Mouse (Mus musculus) kidney, adult 2 months (tissue): ENCODE results near the gene Slain2. TPM values are rescaled to one million over a fixed set of nuclear protein-coding genes. Genes with fewer than 3 reads are reported as not detected.
"Not testable (repeated sequence)": the region's sequence is repeated elsewhere in the genome, so short reads cannot be mapped to it uniquely, and the experiment has no call there.

ENCODE experiments used
- DNase-seq: peaks from one replicate; pipeline ENCODE4 v3.0.0; 2021
- H3K27ac ChIP-seq: fragments of 200-500 bp; 2 replicates; pipeline ENCODE4 v1.5.1; 2012; ENCODE audit warnings: low read depth, low read length, control low read depth, inconsistent platforms; ENCODE audit not compliant: insufficient read depth
- H3K27me3 ChIP-seq: fragments of 200-500 bp; replicated peaks from 2 replicates; pipeline ENCODE4 v1.6.1; 2012; ENCODE audit warnings: mild to moderate bottlenecking, moderate library complexity, low read length, inconsistent platforms; ENCODE audit not compliant: control insufficient read depth, insufficient read depth
- H3K36me3 ChIP-seq: fragments of 200-500 bp; 2 replicates; pipeline ENCODE4 v1.6.1; 2012; ENCODE audit warnings: mild to moderate bottlenecking, moderate library complexity, low read length, inconsistent platforms; ENCODE audit not compliant: control insufficient read depth, insufficient read depth
- H3K4me1 ChIP-seq: fragments of 200-500 bp; 2 replicates; pipeline ENCODE4 v1.6.1; 2011; ENCODE audit warnings: low read length; ENCODE audit not compliant: control insufficient read depth, insufficient read depth
- H3K4me3 ChIP-seq: fragments of 200-500 bp; 2 replicates; pipeline ENCODE4 v1.5.1; 2011; ENCODE audit warnings: mild to moderate bottlenecking, low read depth, low read length, control low read depth; ENCODE audit not compliant: insufficient read depth
- CTCF ChIP-seq: fragments of 200-500 bp; conservative IDR thresholded peaks from 2 replicates; pipeline ENCODE4 v1.5.1; 2011; ENCODE audit warnings: low read depth, mild to moderate bottlenecking, control low read depth, low read length, moderate library complexity, mixed read lengths; ENCODE audit not compliant: insufficient read depth, insufficient read length
- POLR2A ChIP-seq: fragments of 200-500 bp; IDR thresholded peaks from one replicate; pipeline ENCODE4 v1.6.1; 2011; ENCODE audit warnings: low read depth, low read length, control low read depth
- WGBS: fragments of 180-500 bp; shearing (Covaris S2); methylation state at CpG from one replicate; pipeline ENCODE4 v1.1.7; 2018; 5-methylcytosine and 5-hydroxymethylcytosine counted together
- polyA plus RNA-seq: library from polyadenylated mRNA; depleted of rRNA; stranded (reverse); fragments of >200 nt; gene quantifications from 2 replicates; pipeline ENCODE4 v1.2.3, GENCODE M21; 2012

Gene Slain2
- polyA plus RNA-seq, 1 experiment = 24.3 TPM

DNA sequence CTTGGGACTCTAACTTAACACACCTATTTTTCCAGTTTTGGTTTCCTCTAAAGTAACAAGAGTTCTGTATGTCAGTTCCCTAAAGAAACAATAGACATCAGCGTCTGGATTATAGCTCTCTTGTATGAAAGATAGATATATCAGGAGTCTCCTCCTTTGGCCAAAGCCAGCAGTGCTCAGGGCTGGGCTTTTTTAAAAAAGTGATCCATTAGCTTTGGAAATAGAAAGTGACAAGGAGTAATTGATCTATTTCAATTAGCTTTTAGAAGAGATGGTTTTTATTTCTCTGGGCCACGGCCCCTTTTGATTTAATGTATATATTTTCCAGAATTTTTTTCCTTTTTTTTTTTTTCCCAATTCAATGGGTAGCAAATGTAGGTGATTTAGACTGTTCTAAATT lies 80.8 kb downstream of the Slain2 start:
- Histone ChIP-seq H3K36me3 (no peaks in the 10 kb centered on the region), H3K4me3 (no peak overlapping the region), H3K4me1 (no peaks in the 10 kb centered on the region), H3K27me3 (0 out of 2 replicates have a peak, but pooled peaks cover 2% of the 10 kb centered on the region), H3K27ac (no peak overlapping the region)
- DNase-seq = no peak
- TF ChIP-seq CTCF (no peak), POLR2A (no peak)
- 60% methylated on average over 2 of the region's 2 CpGs for WGBS

DNA sequence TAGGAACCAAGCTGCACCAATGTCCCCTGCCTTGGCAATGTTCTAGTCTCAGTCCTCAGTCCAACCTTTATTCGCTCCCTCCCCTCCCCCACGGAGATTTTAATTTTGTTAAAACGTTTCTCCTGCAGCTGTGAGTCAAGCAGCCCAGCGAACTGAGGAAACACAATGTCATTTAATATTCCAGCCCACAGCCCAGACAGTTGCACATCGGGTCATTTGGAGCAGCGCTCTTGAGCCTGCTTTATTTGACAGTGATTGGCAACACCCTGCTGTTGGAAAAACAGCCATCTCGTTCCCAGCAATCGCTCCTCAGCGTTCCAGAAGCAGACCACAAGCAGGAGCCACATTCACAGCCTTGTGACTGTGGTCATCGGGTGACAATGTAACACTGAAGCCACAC lies 81.3 kb downstream of the Slain2 start:
- Histone ChIP-seq H3K27me3 (0 out of 2 replicates have a peak, but pooled peaks cover 2% of the 10 kb centered on the region), H3K4me3 (no peak overlapping the region), H3K4me1 (no peaks in the 10 kb centered on the region), H3K27ac (no peak overlapping the region), H3K36me3 (no peaks in the 10 kb centered on the region)
- DNase-seq = no peak
- TF ChIP-seq POLR2A = no peak
- no peak for TF ChIP-seq CTCF
- 23% methylated on average over 10 of the region's 10 CpGs for WGBS

DNA sequence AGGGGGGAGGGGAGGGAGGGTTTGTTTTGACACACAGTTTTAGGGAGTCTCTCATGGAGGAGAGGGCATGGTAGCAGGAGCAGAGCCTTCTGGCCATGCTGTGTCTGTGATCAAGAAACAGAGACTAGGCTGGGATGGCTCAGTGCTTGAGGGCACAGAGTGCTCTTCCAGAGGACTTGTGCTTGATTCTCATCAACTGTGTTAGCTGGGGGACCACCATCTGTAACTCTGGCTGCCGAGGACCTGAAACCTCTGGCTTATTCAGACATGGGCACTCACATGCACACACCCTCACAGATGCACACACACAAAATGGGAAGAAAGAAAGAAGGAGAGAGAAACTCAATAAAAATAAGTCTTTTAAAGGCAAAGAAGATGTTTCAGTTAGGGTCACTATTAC lies 84.4 kb downstream of the Slain2 start:
- 95% methylated on average over 1 of the region's 1 CpGs for WGBS
- DNase-seq, H3K27me3 ChIP-seq, H3K36me3 ChIP-seq, H3K27ac ChIP-seq, H3K4me3 ChIP-seq, H3K4me1 ChIP-seq: not testable (repeated sequence)

DNA sequence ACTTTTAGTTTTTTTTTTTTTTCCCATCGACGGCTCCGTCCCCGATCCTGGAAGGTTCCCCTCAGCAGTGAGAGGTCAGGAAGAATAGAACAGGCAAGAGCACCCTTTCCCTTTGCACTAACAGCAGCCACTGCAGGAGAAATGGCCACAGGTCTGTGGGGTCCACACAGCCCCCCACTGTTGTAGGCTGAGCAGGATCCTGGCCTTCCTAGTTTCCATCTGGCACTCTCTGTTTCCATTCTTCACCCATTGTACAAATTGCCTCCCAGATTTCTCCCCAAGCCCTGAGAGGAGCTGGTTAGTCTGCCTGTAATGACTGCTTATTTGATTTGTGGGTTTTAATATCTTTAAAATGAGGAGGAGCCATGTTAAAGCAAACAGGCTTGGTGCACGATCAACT lies 89.9 kb downstream of the Slain2 start:
- H3K4me1 ChIP-seq = 0 out of 2 replicates have a peak, but pooled peaks cover 2% of the 10 kb centered on the region
- H3K27me3 ChIP-seq = peaks cover 3% of the 10 kb centered on the region; the same call in 1 of the 2 replicates
- no peak overlapping the region for H3K4me3 ChIP-seq
- DNase-seq = no peak
- H3K36me3 ChIP-seq = no peaks in the 10 kb centered on the region
- 85% methylated on average over 5 of the region's 5 CpGs for WGBS
- TF ChIP-seq POLR2A (no peak), CTCF (no peak)
- no peak overlapping the region for H3K27ac ChIP-seq

DNA sequence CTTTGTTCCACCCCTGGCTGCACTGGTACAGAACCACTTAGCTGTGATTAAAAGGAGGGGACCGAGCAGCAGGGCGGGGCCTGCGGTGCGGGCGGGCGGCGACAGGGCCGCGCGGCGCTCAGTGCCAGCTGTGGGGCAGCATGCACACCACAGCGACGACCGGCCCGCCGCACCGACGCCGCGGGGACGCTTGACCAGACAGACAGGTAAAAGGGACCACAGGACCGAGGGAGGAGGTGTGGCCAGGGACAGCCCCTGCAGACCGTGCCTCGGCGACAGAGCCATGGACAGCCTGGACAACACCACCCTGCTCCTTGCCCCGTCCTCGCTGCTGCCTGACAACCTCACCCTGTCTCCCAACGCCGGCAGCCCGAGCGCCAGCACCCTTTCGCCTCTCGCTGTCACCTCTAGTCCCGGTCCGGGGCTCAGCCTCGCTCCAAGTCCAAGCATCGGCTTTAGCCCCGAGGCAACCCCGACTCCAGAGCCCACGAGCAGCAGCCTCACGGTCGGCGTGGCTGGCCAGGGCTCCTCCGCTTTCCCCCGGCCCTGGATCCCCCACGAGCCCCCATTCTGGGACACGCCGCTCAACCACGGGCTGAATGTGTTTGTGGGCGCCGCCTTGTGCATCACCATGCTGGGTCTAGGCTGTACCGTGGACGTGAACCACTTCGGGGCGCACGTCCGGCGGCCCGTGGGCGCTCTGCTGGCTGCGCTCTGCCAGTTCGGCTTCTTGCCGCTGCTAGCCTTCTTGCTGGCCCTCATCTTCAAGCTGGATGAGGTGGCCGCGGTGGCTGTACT lies 92.9 kb downstream of the Slain2 start, which contains the start of gene Slc10a4:
Gene Slc10a4, plus strand, starts transcription at position 100 of the 798 bp plus-strand sequence.
- Histone ChIP-seq H3K27me3 (peaks cover 3% of the 10 kb centered on the region; the same call in 1 of the 2 replicates), H3K4me3 (peak within 1 kb of the TSS; percentile 44; the same call in 1 of the 2 replicates), H3K4me1 (0 out of 2 replicates have a peak, but pooled peaks cover 2% of the 10 kb centered on the region), H3K27ac (no peak within 1 kb of the TSS), H3K36me3 (no peaks in the 10 kb centered on the region)
- WGBS = 7% methylated on average over 65 of the region's 65 CpGs
- TF ChIP-seq POLR2A = no peak
- no peak for TF ChIP-seq CTCF
- DNase-seq = peak; percentile 7

DNA sequence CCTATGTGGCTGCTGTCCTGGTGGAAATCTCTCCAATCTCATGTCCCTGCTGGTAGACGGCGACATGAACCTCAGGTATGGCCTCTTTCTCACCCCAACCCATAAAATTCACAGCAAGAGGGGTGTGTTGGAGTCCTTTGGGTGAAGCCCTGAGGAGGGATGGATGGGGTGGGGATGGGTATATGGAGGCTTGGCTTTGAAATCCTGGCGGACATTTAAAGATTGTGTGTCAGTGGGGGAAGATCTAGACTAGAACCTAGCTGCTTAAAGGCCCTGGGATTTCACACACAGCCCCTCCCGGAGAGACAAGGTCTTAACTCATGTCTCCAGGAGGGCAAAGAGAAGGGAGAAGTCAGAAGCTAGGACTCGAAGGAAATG lies 93.5 kb downstream of the Slain2 start:
- 40% methylated on average over 5 of the region's 5 CpGs for WGBS
- Histone ChIP-seq H3K27me3 (peaks cover 3% of the 10 kb centered on the region; the same call in 1 of the 2 replicates), H3K36me3 (no peaks in the 10 kb centered on the region), H3K4me3 (no peak overlapping the region), H3K27ac (no peak overlapping the region), H3K4me1 (0 out of 2 replicates have a peak, but pooled peaks cover 2% of the 10 kb centered on the region)
- TF ChIP-seq CTCF (no peak), POLR2A (no peak)
- DNase-seq = no peak

DNA sequence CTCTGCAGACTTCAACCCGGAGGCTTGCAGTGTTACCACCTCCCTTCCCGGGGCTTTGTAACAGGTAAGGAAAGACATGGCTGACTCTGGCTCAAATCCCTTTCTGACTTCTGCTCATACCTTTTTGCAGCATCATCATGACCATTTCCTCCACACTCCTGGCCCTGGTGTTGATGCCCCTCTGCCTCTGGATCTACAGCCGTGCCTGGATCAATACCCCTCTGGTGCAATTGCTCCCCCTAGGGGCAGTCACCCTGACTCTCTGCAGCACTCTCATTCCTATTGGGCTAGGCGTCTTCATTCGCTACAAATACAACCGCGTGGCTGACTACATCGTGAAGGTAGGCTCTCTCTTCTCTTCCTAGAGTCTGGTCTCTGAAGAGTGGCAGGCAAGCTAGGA lies 94.1 kb downstream of the Slain2 start:
- not testable (repeated sequence) for H3K4me3 ChIP-seq, H3K36me3 ChIP-seq, H3K4me1 ChIP-seq, H3K27me3 ChIP-seq, H3K27ac ChIP-seq
- DNase-seq = peak; percentile 19
- 37% methylated on average over 8 of the region's 8 CpGs for WGBS
- TF ChIP-seq CTCF = peak; percentile 47

DNA sequence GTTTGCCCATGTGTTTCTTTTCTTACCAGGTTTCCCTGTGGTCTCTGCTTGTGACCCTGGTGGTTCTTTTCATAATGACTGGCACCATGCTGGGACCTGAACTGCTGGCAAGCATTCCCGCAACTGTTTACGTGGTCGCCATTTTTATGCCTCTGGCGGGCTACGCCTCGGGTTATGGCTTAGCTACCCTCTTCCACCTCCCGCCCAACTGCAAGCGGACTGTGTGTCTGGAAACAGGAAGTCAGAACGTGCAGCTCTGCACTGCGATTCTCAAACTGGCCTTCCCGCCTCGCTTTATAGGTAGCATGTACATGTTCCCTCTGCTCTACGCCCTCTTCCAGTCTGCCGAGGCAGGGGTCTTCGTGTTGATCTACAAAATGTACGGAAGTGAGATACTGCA lies 97.7 kb downstream of the Slain2 start:
- DNase-seq, H3K4me3 ChIP-seq, H3K27ac ChIP-seq, H3K4me1 ChIP-seq, H3K27me3 ChIP-seq, H3K36me3 ChIP-seq: not testable (repeated sequence)
- WGBS = 89% methylated on average over 16 of the region's 16 CpGs

DNA sequence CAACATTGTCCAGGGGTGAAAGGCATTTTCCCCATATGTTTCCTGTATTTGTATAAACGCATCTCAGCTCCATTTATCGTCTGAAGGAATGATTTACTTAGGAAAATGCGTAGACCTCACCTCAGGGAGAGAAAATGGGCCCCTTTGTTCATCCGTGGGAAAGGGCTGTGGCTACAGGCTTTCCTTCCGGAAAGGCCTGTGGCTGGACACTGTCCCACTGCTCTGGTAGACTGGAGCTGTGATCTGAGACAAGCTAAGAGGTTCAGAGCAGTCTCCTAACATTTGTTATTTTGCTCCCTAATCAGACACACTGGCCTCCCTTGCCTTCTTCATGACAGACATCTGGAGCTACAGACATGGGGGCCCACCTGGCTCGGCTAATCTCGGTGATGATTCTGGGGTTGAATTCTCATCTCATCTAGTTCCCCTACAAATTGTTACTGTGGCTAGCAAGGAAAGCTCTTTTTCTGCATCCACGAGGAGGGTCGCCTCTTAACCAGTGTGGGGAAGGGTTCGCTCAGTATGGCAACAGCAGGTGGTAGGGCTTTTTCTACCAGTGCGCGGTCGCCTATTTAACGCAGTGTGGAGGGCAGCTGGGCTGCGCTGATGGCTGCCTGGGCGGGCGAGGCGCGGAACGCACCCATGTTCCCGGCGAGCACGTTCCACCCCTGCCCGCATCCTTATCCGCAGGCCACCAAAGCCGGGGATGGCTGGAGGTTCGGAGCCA lies 98.9 kb downstream of the Slain2 start:
- H3K27ac ChIP-seq, H3K36me3 ChIP-seq, H3K4me3 ChIP-seq, DNase-seq, H3K27me3 ChIP-seq, H3K4me1 ChIP-seq: not testable (repeated sequence)
- 31% methylated on average over 27 of the region's 27 CpGs for WGBS
